Mouse (Mus musculus) midbrain, embryonic 12.5 days (tissue): ENCODE data around the gene Med16. TPM values are rescaled to one million over a fixed set of nuclear protein-coding genes. Genes with fewer than 3 reads are reported as not detected.

Experiments
- ATAC-seq: fragments of 200-750 bp; cut with Nextera tagmentation; 2 replicates; pipeline ENCODE4 v1.8.0; 2017; ENCODE audit warnings: low read depth, moderate TSS enrichment, moderate library complexity; ENCODE audit not compliant: low FRiP score
- H3K27ac ChIP-seq: fragments of 300-500 bp; sonication (generic); replicated peaks from 2 replicates; pipeline ENCODE4 v1.5.1; 2016; ENCODE audit warnings: mild to moderate bottlenecking
- H3K27me3 ChIP-seq: fragments of 300-500 bp; sonication (generic); 2 replicates; pipeline ENCODE4 v1.6.1; 2016; ENCODE audit warnings: mild to moderate bottlenecking
- H3K36me3 ChIP-seq: fragments of 300-500 bp; sonication (generic); 2 replicates; pipeline ENCODE4 v1.6.1; 2016
- H3K4me1 ChIP-seq: fragments of 300-500 bp; sonication (generic); 2 replicates; pipeline ENCODE4 v1.6.1; 2016
- H3K4me2 ChIP-seq: fragments of 300-500 bp; sonication (generic); replicated peaks from 2 replicates; pipeline ENCODE4 v1.6.1; 2016; ENCODE audit warnings: mild to moderate bottlenecking, moderate library complexity
- H3K4me3 ChIP-seq: fragments of 300-500 bp; sonication (generic); 2 replicates; pipeline ENCODE4 v1.5.1; 2016; ENCODE audit warnings: mild to moderate bottlenecking
- H3K9ac ChIP-seq: fragments of 300-500 bp; sonication (generic); replicated peaks from 2 replicates; pipeline ENCODE4 v1.6.1; 2016; ENCODE audit warnings: mild to moderate bottlenecking, moderate library complexity
- H3K9me3 ChIP-seq: fragments of 300-500 bp; sonication (generic); 2 replicates; pipeline ENCODE4 v1.6.1; 2016; ENCODE audit warnings: mild to moderate bottlenecking
- WGBS: fragments of 180-500 bp; shearing (Covaris S2); methylation state at CpG from one replicate; pipeline ENCODE4 v1.1.7; 2016; 5-methylcytosine and 5-hydroxymethylcytosine counted together
- polyA plus RNA-seq: library from polyadenylated mRNA; unstranded; fragments of >200 nt; fragmentation: Nextera tagmentation; extraction: Ambion mirVana; gene quantifications from 2 replicates; pipeline ENCODE4 v1.2.1, GENCODE M21; 2016

The Med16 gene
- polyA plus RNA-seq, 1 experiment from 2014 or later = 65.4 TPM

- peaks cover 4% of the 10 kb centered on the region for H3K27me3 ChIP-seq
- 0 out of 2 replicates have a peak overlapping the region, but pooled peaks have one; percentile 3 for H3K4me3 ChIP-seq
- 0 out of 2 replicates have a peak overlapping the region, but pooled peaks have one; percentile 37 for H3K9ac ChIP-seq
- H3K4me1 ChIP-seq = peaks cover 57% of the 10 kb centered on the region
- peaks cover 31% of the 10 kb centered on the region for H3K36me3 ChIP-seq
- H3K9me3 ChIP-seq = no peaks in the 10 kb centered on the region
- WGBS = 87% methylated on average over 16 of the region's 16 CpGs
- no peak overlapping the region for H3K27ac ChIP-seq
- no peak for ATAC-seq
- no peak overlapping the region for H3K4me2 ChIP-seq
Observed at GRCm38 (mm10) chr10:79930826-79931186, 22.1 kb upstream of the Med16 start.

- 87% methylated on average over 18 of the region's 18 CpGs for WGBS
- Histone ChIP-seq H3K9ac (0 out of 2 replicates have a peak overlapping the region, but pooled peaks have one; percentile 37), H3K4me1 (peaks cover 62% of the 10 kb centered on the region), H3K36me3 (peaks cover 31% of the 10 kb centered on the region), H3K4me2 (peak overlapping the region; percentile 88; the same call in 1 of the 2 replicates), H3K9me3 (no peaks in the 10 kb centered on the region), H3K4me3 (0 out of 2 replicates have a peak overlapping the region, but pooled peaks have one; percentile 4), H3K27ac (no peak overlapping the region), H3K27me3 (peaks cover 6% of the 10 kb centered on the region)
- no peak for ATAC-seq
Observed at GRCm38 (mm10) chr10:79929967-79930825, 21.5 kb upstream of the Med16 start.

- Histone ChIP-seq H3K4me2 (peak overlapping the region; percentile 88), H3K4me3 (peak overlapping the region; percentile 90), H3K9me3 (no peaks in the 10 kb centered on the region), H3K27ac (peak overlapping the region; percentile 90), H3K9ac (peak overlapping the region; percentile 88), H3K27me3 (peaks cover 8% of the 10 kb centered on the region), H3K36me3 (peaks cover 31% of the 10 kb centered on the region), H3K4me1 (peaks cover 65% of the 10 kb centered on the region)
- no peak for ATAC-seq
- WGBS = 31% methylated on average over 9 of the region's 9 CpGs
Observed at GRCm38 (mm10) chr10:79928907-79929701, 20.4 kb upstream of the Med16 start.

- no peak for ATAC-seq
- H3K4me2 ChIP-seq = peak overlapping the region; percentile 88
- peak overlapping the region; percentile 90 for H3K4me3 ChIP-seq
- H3K9me3 ChIP-seq = no peaks in the 10 kb centered on the region
- H3K27me3 ChIP-seq = peaks cover 16% of the 10 kb centered on the region
- peaks cover 62% of the 10 kb centered on the region for H3K4me1 ChIP-seq
- peak overlapping the region; percentile 88 for H3K9ac ChIP-seq
- 0% methylated on average over 23 of the region's 29 CpGs for WGBS
- peak overlapping the region; percentile 90 for H3K27ac ChIP-seq
- H3K36me3 ChIP-seq = peaks cover 26% of the 10 kb centered on the region
Observed at GRCm38 (mm10) chr10:79928030-79928694, 19.4 kb upstream of the Med16 start.

- Histone ChIP-seq H3K9me3 (no peaks in the 10 kb centered on the region), H3K27me3 (peaks cover 23% of the 10 kb centered on the region), H3K9ac (peak overlapping the region; percentile 88), H3K4me1 (peaks cover 55% of the 10 kb centered on the region), H3K4me3 (peak overlapping the region; percentile 90), H3K27ac (peak overlapping the region; percentile 90), H3K4me2 (peak overlapping the region; percentile 88), H3K36me3 (peaks cover 20% of the 10 kb centered on the region)
- peak; percentile 41 for ATAC-seq
- 0% methylated on average over 54 of the region's 54 CpGs for WGBS
Observed at GRCm38 (mm10) chr10:79927324-79928029, 18.8 kb upstream of the Med16 start.

- peak; percentile 70 for ATAC-seq
- H3K4me2 ChIP-seq = peak within 1 kb of the TSS; percentile 88
- peaks cover 30% of the 10 kb centered on the region for H3K27me3 ChIP-seq
- peak within 1 kb of the TSS; percentile 90 for H3K27ac ChIP-seq
- no peaks in the 10 kb centered on the region for H3K9me3 ChIP-seq
- WGBS = under 1% methylated on average over 63 of the region's 63 CpGs
- peak within 1 kb of the TSS; percentile 90 for H3K4me3 ChIP-seq
- peaks cover 12% of the 10 kb centered on the region for H3K36me3 ChIP-seq
- H3K9ac ChIP-seq = peak within 1 kb of the TSS; percentile 88
- H3K4me1 ChIP-seq = peaks cover 49% of the 10 kb centered on the region
Observed at GRCm38 (mm10) chr10:79926491-79927323, 18.0 kb upstream of the Med16 start, which contains the start of gene Arid3a. Arid3a (plus strand) TSS chr10:79927043.

GRCm38 (mm10) chr10:79925785-79926490 is 17.2 kb upstream of the Med16 start:
- Histone ChIP-seq H3K27ac (peak overlapping the region; percentile 90; the same call in 1 of the 2 replicates), H3K36me3 (peaks cover 4% of the 10 kb centered on the region), H3K27me3 (peaks cover 38% of the 10 kb centered on the region), H3K4me1 (peaks cover 54% of the 10 kb centered on the region), H3K9me3 (no peaks in the 10 kb centered on the region), H3K4me2 (peak overlapping the region; percentile 88), H3K4me3 (peak overlapping the region; percentile 90), H3K9ac (peak overlapping the region; percentile 88; the same call in 1 of the 2 replicates)
- no peak; the same call in 1 of the 2 replicates for ATAC-seq
- WGBS = 10% methylated on average over 14 of the region's 15 CpGs

- no peak overlapping the region for H3K4me2 ChIP-seq
- no peaks in the 10 kb centered on the region for H3K36me3 ChIP-seq
- ATAC-seq = no peak
- no peaks in the 10 kb centered on the region for H3K9me3 ChIP-seq
- H3K9ac ChIP-seq = no peak overlapping the region; the same call in 1 of the 2 replicates
- H3K27me3 ChIP-seq = peaks cover 45% of the 10 kb centered on the region
- 0 out of 2 replicates have a peak overlapping the region, but pooled peaks have one; percentile 0 for H3K4me3 ChIP-seq
- no peak overlapping the region for H3K27ac ChIP-seq
- 10% methylated on average over 29 of the region's 29 CpGs for WGBS
- peaks cover 54% of the 10 kb centered on the region for H3K4me1 ChIP-seq
Observed at GRCm38 (mm10) chr10:79924998-79925784, 16.5 kb upstream of the Med16 start.

- WGBS = under 1% methylated on average over 34 of the region's 34 CpGs
- ATAC-seq = no peak
- Histone ChIP-seq H3K9me3 (no peaks in the 10 kb centered on the region), H3K4me2 (peak overlapping the region; percentile 42), H3K4me3 (peak overlapping the region; percentile 27), H3K36me3 (no peaks in the 10 kb centered on the region), H3K9ac (0 out of 2 replicates have a peak overlapping the region, but pooled peaks have one; percentile 15), H3K27ac (no peak overlapping the region), H3K27me3 (peaks cover 77% of the 10 kb centered on the region), H3K4me1 (peaks cover 48% of the 10 kb centered on the region)
Observed at GRCm38 (mm10) chr10:79921572-79921971, 12.8 kb upstream of the Med16 start.
